Comparison of ENCODE assay signal across 8 mouse cellular contexts in the genomic region with DNA sequence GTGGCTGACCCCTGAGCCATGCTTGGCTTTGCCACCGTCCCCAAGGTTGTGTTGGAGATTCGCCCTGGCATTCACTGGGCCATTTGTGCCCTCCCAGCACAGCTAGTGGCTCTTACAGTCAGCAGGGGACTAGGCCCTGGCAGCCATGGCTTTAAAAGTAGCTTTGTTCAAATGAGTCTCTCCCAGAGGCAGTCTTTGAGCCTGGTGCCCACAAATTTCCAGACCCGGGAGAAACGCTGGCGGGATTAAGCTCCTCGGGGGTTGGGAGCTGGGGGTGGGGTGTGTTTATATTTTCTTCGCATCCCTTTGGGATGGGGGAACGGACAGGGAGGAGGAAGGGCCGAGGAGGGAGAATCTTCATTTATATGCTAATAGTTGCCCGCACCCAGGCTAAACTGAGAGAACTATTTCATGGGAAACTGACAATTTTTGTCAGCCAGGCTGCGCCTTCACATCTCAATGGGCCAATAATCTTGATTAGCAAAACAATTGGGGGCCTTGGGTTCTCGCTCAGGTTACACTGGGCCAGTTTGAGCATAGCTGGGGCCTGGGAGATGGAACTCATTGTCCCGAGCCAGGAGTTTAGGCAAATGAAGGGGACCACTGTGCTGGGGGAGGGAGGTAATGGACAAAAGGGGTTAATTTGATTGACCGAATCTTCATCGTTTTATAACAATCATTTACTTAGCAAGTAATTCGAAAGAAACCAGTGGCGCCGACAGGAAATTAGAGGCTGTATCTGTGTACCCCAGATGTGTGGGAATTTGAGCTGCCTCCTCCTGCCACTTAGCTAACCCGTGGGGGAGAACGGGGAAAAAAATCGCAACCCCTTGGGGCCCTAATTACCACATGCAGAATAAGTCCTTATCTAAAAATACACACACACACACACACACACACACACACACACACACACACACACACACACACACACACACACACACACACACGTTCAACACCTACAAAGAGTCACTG.
DNase-seq lines count a peak whose midpoint lies in the region; ATAC-seq lines count a peak whose summit lies in the region.

No protein-coding gene starts in this region.

- peak overlapping the region; percentile 43 for H3K4me3 ChIP-seq in heart, embryonic 11.5 days (ENCODE audit: low read depth, low read length)
- H3K4me3 ChIP-seq in embryonic facial prominence, embryonic 14.5 days (ENCODE audit: low read depth, low read length): peak overlapping the region; percentile 37
- H3K4me3 ChIP-seq in limb, embryonic 15.5 days: peak overlapping the region; percentile 40
- peak overlapping the region; percentile 46 for H3K4me3 ChIP-seq in stomach, embryonic 16.5 days (replicated peaks; ENCODE audit: low read length)

- H3K27ac ChIP-seq in heart, embryonic 11.5 days (ENCODE audit: low read depth, low read length): no peak overlapping the region
- H3K27ac ChIP-seq in embryonic facial prominence, embryonic 14.5 days (replicated peaks; ENCODE audit: low read depth, low read length): no peak overlapping the region
- H3K27ac ChIP-seq in limb, embryonic 15.5 days: no peak overlapping the region
- H3K27ac ChIP-seq in stomach, embryonic 16.5 days (ENCODE audit: low read length): no peak overlapping the region

- peak overlapping the region; percentile 79 for H3K4me2 ChIP-seq in heart, embryonic 11.5 days
- H3K4me2 ChIP-seq in embryonic facial prominence, embryonic 14.5 days (ENCODE audit: low read depth, low read length): peak overlapping the region; percentile 74
- peak overlapping the region; percentile 57 for H3K4me2 ChIP-seq in limb, embryonic 15.5 days
- H3K4me2 ChIP-seq in stomach, embryonic 16.5 days (ENCODE audit: low read depth, low read length): peak overlapping the region; percentile 63

- DNase-seq in heart, adult 9 months (ENCODE audit: low spot score in 2 of 2): no peak
- DNase-seq in R1 (ENCODE audit: low read depth, low spot score): peak; percentile 97
- peak; percentile 54 for DNase-seq in embryonic facial prominence, embryonic 14.5 days (ENCODE audit: low spot score)
- no peak for DNase-seq in thymus, postnatal 36 days
- DNase-seq in gastrocnemius, postnatal 25 days: no peak

- H3K9me3 ChIP-seq in heart, embryonic 11.5 days (replicated peaks; ENCODE audit: control insufficient read depth, low read length): no peaks in the 10 kb centered on the region
- H3K9me3 ChIP-seq in embryonic facial prominence, embryonic 14.5 days (ENCODE audit: control insufficient read depth, low read length): no peaks in the 10 kb centered on the region
- H3K9me3 ChIP-seq in limb, embryonic 15.5 days: no peaks in the 10 kb centered on the region
- H3K9me3 ChIP-seq in stomach, embryonic 16.5 days (replicated peaks; ENCODE audit: control insufficient read depth, low read length): peaks cover 3% of the 10 kb centered on the region; the same call in 1 of the 2 replicates

- H3K27me3 ChIP-seq in heart, embryonic 11.5 days (ENCODE audit: control insufficient read depth, insufficient read depth, low read length): peaks cover 16% of the 10 kb centered on the region; the same call in 1 of the 2 replicates
- peaks cover 30% of the 10 kb centered on the region for H3K27me3 ChIP-seq in embryonic facial prominence, embryonic 14.5 days (replicated peaks; ENCODE audit: control insufficient read depth, insufficient read depth, low read length)
- peaks cover 18% of the 10 kb centered on the region for H3K27me3 ChIP-seq in limb, embryonic 15.5 days
- peaks cover 14% of the 10 kb centered on the region; the same call in 1 of the 2 replicates for H3K27me3 ChIP-seq in stomach, embryonic 16.5 days (ENCODE audit: control insufficient read depth, insufficient read depth, low read length)

- 11% methylated on average over 22 of the region's 22 CpGs for WGBS in heart, embryonic 11.5 days (ENCODE audit: insufficient replicate concordance)
- 15% methylated on average over 22 of the region's 22 CpGs for WGBS in embryonic facial prominence, embryonic 14.5 days
- WGBS in limb, embryonic 15.5 days: 25% methylated on average over 22 of the region's 22 CpGs
- WGBS in stomach, embryonic 16.5 days: 32% methylated on average over 22 of the region's 22 CpGs

- H3K36me3 ChIP-seq in heart, embryonic 11.5 days (ENCODE audit: control insufficient read depth, insufficient read depth, low read length): no peaks in the 10 kb centered on the region
- no peaks in the 10 kb centered on the region for H3K36me3 ChIP-seq in embryonic facial prominence, embryonic 14.5 days (ENCODE audit: control insufficient read depth, insufficient read depth, low read length)
- H3K36me3 ChIP-seq in limb, embryonic 15.5 days: no peaks in the 10 kb centered on the region
- H3K36me3 ChIP-seq in stomach, embryonic 16.5 days (ENCODE audit: control insufficient read depth, insufficient read depth, low read length): no peaks in the 10 kb centered on the region

- peaks cover 3% of the 10 kb centered on the region; the same call in 1 of the 2 replicates for H3K4me1 ChIP-seq in heart, embryonic 11.5 days (ENCODE audit: control insufficient read depth, insufficient read depth, low read length)
- peaks cover 5% of the 10 kb centered on the region; the same call in 1 of the 2 replicates for H3K4me1 ChIP-seq in embryonic facial prominence, embryonic 14.5 days (ENCODE audit: control insufficient read depth, insufficient read depth, low read length)
- peaks cover 14% of the 10 kb centered on the region for H3K4me1 ChIP-seq in limb, embryonic 15.5 days
- no peaks in the 10 kb centered on the region; the same call in 1 of the 2 replicates for H3K4me1 ChIP-seq in stomach, embryonic 16.5 days (ENCODE audit: control insufficient read depth, insufficient read depth, low read length)

- no peak for ATAC-seq in heart, embryonic 11.5 days (replicated peaks; ENCODE audit: insufficient number of reproducible peaks, low FRiP score, low TSS enrichment)
- 0 out of 2 replicates have a peak, but pooled peaks have one; percentile 47 for ATAC-seq in embryonic facial prominence, embryonic 14.5 days (ENCODE audit: low read depth)
- no peak for ATAC-seq in limb, embryonic 15.5 days (ENCODE audit: insufficient number of reproducible peaks, low FRiP score, low TSS enrichment, low read depth)
- no peak for ATAC-seq in stomach, embryonic 16.5 days (ENCODE audit: insufficient read depth, low FRiP score)

- peak overlapping the region; percentile 40; the same call in 1 of the 2 replicates for H3K9ac ChIP-seq in heart, embryonic 11.5 days (ENCODE audit: low read depth, low read length)
- H3K9ac ChIP-seq in embryonic facial prominence, embryonic 14.5 days (ENCODE audit: low read depth, low read length): peak overlapping the region; percentile 51
- 0 out of 2 replicates have a peak overlapping the region, but pooled peaks have one; percentile 26 for H3K9ac ChIP-seq in limb, embryonic 15.5 days
- H3K9ac ChIP-seq in stomach, embryonic 16.5 days (ENCODE audit: low read length): peak overlapping the region; percentile 47; the same call in 1 of the 2 replicates

Comparison
In these comparisons a context has a peak if more than half of its experiments do, and no peak if none do; other contexts are left out.
1. DNase-seq: peak in R1 (single experiment) and embryonic facial prominence, embryonic 14.5 days (single experiment); none in heart, adult 9 months (0 of 2), thymus, postnatal 36 days (0 of 2) and gastrocnemius, postnatal 25 days (single experiment).
2. Peak in every context shown above with its lines, with median percentiles within 50 percentile points of each other: H3K4me2 ChIP-seq, H3K4me3 ChIP-seq and H3K9ac ChIP-seq.